Mouse (Mus musculus): ENCODE measurements around the gene Afdn. TPM values are rescaled to one million over a fixed set of nuclear protein-coding genes. Genes with fewer than 3 reads are reported as not detected.
A peak's percentile ranks its signal among the peaks of the same experiment; 100 is the strongest.

The Afdn gene
- polyA plus RNA-seq, 1 experiment from 2014 or later = 84.6 TPM

DNA sequence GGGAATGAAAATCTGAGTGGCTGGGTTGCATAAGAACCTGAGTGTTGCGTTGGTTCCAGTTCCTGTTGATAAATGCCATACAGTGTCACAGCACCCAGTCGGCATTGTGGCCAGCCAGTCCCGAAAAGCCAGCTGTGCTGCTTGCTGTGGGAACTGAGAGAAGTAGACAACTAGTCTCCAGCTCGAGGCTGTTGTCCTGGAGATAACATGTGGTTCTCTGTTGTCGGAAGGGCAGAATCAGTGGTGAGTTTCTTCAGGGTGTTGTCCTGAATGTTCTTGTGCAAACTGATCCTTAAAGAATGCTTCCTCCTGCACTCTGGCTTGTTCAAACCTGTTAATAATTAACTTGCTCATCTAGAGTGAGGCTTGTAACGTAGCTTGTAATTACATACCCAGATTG lies 107.1 kb downstream of the Afdn start:
- WGBS = 51% methylated on average over 6 of the region's 6 CpGs
- Histone ChIP-seq H3K4me1 (ENCODE audit: control insufficient read depth, insufficient read depth, low read length) (no peaks in the 10 kb centered on the region), H3K36me3 (ENCODE audit: control insufficient read depth, insufficient read depth, low read length) (no peaks in the 10 kb centered on the region; the same call in 1 of the 2 replicates), H3K9me3 (ENCODE audit: control insufficient read depth, low read depth, low read length) (no peaks in the 10 kb centered on the region), H3K4me2 (replicated peaks; ENCODE audit: low read depth, low read length) (peak overlapping the region; percentile 23; the same call in 1 of the 2 replicates), H3K4me3 (ENCODE audit: low read depth, low read length) (no peak overlapping the region), H3K27me3 (ENCODE audit: control insufficient read depth, insufficient read depth, low read length) (no peaks in the 10 kb centered on the region), H3K9ac (replicated peaks; ENCODE audit: low read depth, low read length) (no peak overlapping the region), H3K27ac (ENCODE audit: low read length) (peak overlapping the region; percentile 61; the same call in 1 of the 2 replicates)
- peak; percentile 82; the same call in 1 of the 2 replicates for ATAC-seq (ENCODE audit: insufficient number of reproducible peaks, insufficient read depth, low FRiP score, low read depth)

DNA sequence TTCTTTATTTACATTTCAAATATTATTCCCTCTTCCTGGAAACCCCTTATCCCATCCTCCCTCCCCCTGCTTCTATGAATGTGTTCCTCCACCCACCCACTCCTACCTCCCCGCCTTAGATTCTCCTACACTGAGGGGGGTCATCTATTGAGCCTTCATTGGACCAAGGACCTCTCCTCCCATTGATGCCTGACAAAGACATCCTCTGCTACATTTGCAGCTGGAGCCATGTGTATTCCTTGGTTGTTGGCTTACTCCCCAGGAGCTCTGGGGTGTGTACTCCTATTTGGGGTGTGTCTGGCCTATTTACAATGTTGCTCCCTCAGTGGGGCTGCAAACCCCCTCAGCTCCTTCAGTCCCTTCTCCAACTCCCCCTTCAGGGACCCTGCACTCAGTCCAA lies 109.9 kb downstream of the Afdn start:
- no peaks in the 10 kb centered on the region for H3K9me3 ChIP-seq (ENCODE audit: control insufficient read depth, low read depth, low read length)
- no peak overlapping the region for H3K27ac ChIP-seq (ENCODE audit: low read length)
- no peaks in the 10 kb centered on the region for H3K4me1 ChIP-seq (ENCODE audit: control insufficient read depth, insufficient read depth, low read length)
- no peak for ATAC-seq (ENCODE audit: insufficient number of reproducible peaks, insufficient read depth, low FRiP score, low read depth)
- WGBS = 94% methylated on average over 1 of the region's 1 CpGs
- no peaks in the 10 kb centered on the region for H3K36me3 ChIP-seq (ENCODE audit: control insufficient read depth, insufficient read depth, low read length)
- no peak overlapping the region for H3K4me2 ChIP-seq (replicated peaks; ENCODE audit: low read depth, low read length)
- no peak overlapping the region for H3K4me3 ChIP-seq (ENCODE audit: low read depth, low read length)
- no peak overlapping the region for H3K9ac ChIP-seq (replicated peaks; ENCODE audit: low read depth, low read length)
- no peaks in the 10 kb centered on the region for H3K27me3 ChIP-seq (ENCODE audit: control insufficient read depth, insufficient read depth, low read length)

DNA sequence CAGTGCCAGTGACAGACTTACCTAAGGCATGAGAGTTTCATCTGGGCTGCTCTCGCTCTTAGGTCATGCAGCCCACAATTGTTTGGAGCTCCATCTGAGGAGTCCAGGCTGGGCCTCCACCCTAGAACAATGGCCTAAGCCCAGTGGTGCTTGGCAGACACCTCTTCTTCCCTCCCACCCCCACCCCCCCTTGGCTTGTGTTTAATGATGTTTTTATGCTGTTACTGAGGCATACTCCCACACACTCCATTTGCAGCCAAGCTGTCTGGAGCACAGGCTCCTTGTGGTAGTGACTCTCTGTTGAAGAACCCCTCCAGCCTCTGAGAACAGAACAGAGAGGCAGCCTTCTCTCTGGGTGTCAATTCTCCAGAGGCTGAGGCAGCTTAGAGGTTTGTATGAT lies 113.9 kb downstream of the Afdn start:
- no peak overlapping the region for H3K27ac ChIP-seq (ENCODE audit: low read length)
- 65% methylated on average over 1 of the region's 1 CpGs for WGBS
- no peaks in the 10 kb centered on the region for H3K9me3 ChIP-seq (ENCODE audit: control insufficient read depth, low read depth, low read length)
- H3K4me3 ChIP-seq (ENCODE audit: low read depth, low read length) = no peak overlapping the region
- H3K9ac ChIP-seq (replicated peaks; ENCODE audit: low read depth, low read length) = no peak overlapping the region
- ATAC-seq (ENCODE audit: insufficient number of reproducible peaks, insufficient read depth, low FRiP score, low read depth) = no peak
- H3K4me1 ChIP-seq (ENCODE audit: control insufficient read depth, insufficient read depth, low read length) = no peaks in the 10 kb centered on the region
- H3K27me3 ChIP-seq (ENCODE audit: control insufficient read depth, insufficient read depth, low read length) = no peaks in the 10 kb centered on the region
- H3K4me2 ChIP-seq (replicated peaks; ENCODE audit: low read depth, low read length) = no peak overlapping the region
- H3K36me3 ChIP-seq (ENCODE audit: control insufficient read depth, insufficient read depth, low read length) = no peaks in the 10 kb centered on the region

GRCm38 (mm10) chr17:13877460-13877859 lies 117.1 kb downstream of the Afdn start:
- Histone ChIP-seq H3K27ac (ENCODE audit: low read length) (no peak overlapping the region), H3K27me3 (ENCODE audit: control insufficient read depth, insufficient read depth, low read length) (no peaks in the 10 kb centered on the region), H3K9me3 (ENCODE audit: control insufficient read depth, low read depth, low read length) (no peaks in the 10 kb centered on the region), H3K4me3 (ENCODE audit: low read depth, low read length) (no peak overlapping the region), H3K9ac (replicated peaks; ENCODE audit: low read depth, low read length) (no peak overlapping the region), H3K36me3 (ENCODE audit: control insufficient read depth, insufficient read depth, low read length) (peaks cover 2% of the 10 kb centered on the region), H3K4me1 (ENCODE audit: control insufficient read depth, insufficient read depth, low read length) (no peaks in the 10 kb centered on the region), H3K4me2 (replicated peaks; ENCODE audit: low read depth, low read length) (no peak overlapping the region)
- ATAC-seq (ENCODE audit: insufficient number of reproducible peaks, insufficient read depth, low FRiP score, low read depth) = no peak

- Histone ChIP-seq H3K9me3 (ENCODE audit: control insufficient read depth, low read depth, low read length) (no peaks in the 10 kb centered on the region), H3K36me3 (ENCODE audit: control insufficient read depth, insufficient read depth, low read length) (peaks cover 13% of the 10 kb centered on the region), H3K9ac (replicated peaks; ENCODE audit: low read depth, low read length) (no peak overlapping the region), H3K4me3 (ENCODE audit: low read depth, low read length) (no peak overlapping the region), H3K4me2 (replicated peaks; ENCODE audit: low read depth, low read length) (no peak overlapping the region), H3K4me1 (ENCODE audit: control insufficient read depth, insufficient read depth, low read length) (no peaks in the 10 kb centered on the region), H3K27me3 (ENCODE audit: control insufficient read depth, insufficient read depth, low read length) (no peaks in the 10 kb centered on the region), H3K27ac (ENCODE audit: low read length) (no peak overlapping the region)
- no peak for ATAC-seq (ENCODE audit: insufficient number of reproducible peaks, insufficient read depth, low FRiP score, low read depth)
- 84% methylated on average over 1 of the region's 1 CpGs for WGBS
Observed at GRCm38 (mm10) chr17:13879731-13880130, 119.4 kb downstream of the Afdn start.

GRCm38 (mm10) chr17:13883540-13883939 lies 123.2 kb downstream of the Afdn start:
- Histone ChIP-seq H3K9me3 (ENCODE audit: control insufficient read depth, low read depth, low read length) (no peaks in the 10 kb centered on the region), H3K27me3 (ENCODE audit: control insufficient read depth, insufficient read depth, low read length) (no peaks in the 10 kb centered on the region), H3K4me2 (replicated peaks; ENCODE audit: low read depth, low read length) (no peak overlapping the region), H3K27ac (ENCODE audit: low read length) (no peak overlapping the region), H3K36me3 (ENCODE audit: control insufficient read depth, insufficient read depth, low read length) (peaks cover 22% of the 10 kb centered on the region), H3K4me1 (ENCODE audit: control insufficient read depth, insufficient read depth, low read length) (no peaks in the 10 kb centered on the region), H3K4me3 (ENCODE audit: low read depth, low read length) (no peak overlapping the region), H3K9ac (replicated peaks; ENCODE audit: low read depth, low read length) (no peak overlapping the region)
- no peak for ATAC-seq (ENCODE audit: insufficient number of reproducible peaks, insufficient read depth, low FRiP score, low read depth)
- WGBS = 78% methylated on average over 5 of the region's 5 CpGs

DNA sequence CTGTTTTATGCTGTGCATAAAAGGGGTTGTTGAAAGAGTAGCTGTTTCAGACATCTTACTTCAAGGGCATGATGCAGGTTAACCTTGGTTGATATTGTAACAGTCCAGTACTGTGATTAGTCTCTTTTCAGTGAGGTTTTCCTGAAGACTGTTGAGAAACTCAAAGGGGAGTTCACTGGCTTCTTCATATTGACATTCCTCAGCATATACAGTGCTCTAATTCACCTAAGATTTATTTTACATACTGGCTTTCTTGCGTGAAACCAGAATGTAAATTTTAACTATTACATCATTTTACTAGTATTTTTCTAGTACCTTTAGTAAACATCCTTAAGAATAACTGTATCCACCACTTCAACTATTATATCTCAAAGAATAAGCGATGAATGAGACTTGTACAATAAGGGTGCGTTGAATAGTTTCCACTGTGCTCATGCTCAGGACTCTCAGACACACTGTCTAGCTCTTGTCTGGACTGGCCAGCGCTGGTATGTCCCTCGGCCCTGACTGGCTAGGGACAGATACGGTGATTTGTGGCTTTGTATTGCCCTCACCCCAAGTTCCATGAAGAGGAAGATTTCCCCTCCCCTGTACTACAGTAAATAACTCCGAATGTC lies 129.6 kb downstream of the Afdn start:
- Histone ChIP-seq H3K27ac (ENCODE audit: low read length) (no peak overlapping the region), H3K9me3 (ENCODE audit: control insufficient read depth, low read depth, low read length) (no peaks in the 10 kb centered on the region), H3K9ac (replicated peaks; ENCODE audit: low read depth, low read length) (no peak overlapping the region), H3K36me3 (ENCODE audit: control insufficient read depth, insufficient read depth, low read length) (peaks cover 9% of the 10 kb centered on the region), H3K27me3 (ENCODE audit: control insufficient read depth, insufficient read depth, low read length) (no peaks in the 10 kb centered on the region), H3K4me2 (replicated peaks; ENCODE audit: low read depth, low read length) (no peak overlapping the region), H3K4me1 (ENCODE audit: control insufficient read depth, insufficient read depth, low read length) (no peaks in the 10 kb centered on the region), H3K4me3 (ENCODE audit: low read depth, low read length) (no peak overlapping the region)
- no peak for ATAC-seq (ENCODE audit: insufficient number of reproducible peaks, insufficient read depth, low FRiP score, low read depth)
- WGBS = 74% methylated on average over 7 of the region's 7 CpGs

GRCm38 (mm10) chr17:13890932-13891331 lies 130.6 kb downstream of the Afdn start:
- no peaks in the 10 kb centered on the region for H3K9me3 ChIP-seq (ENCODE audit: control insufficient read depth, low read depth, low read length)
- peaks cover 12% of the 10 kb centered on the region; the same call in 1 of the 2 replicates for H3K36me3 ChIP-seq (ENCODE audit: control insufficient read depth, insufficient read depth, low read length)
- H3K4me3 ChIP-seq (ENCODE audit: low read depth, low read length) = no peak overlapping the region
- no peak overlapping the region for H3K9ac ChIP-seq (replicated peaks; ENCODE audit: low read depth, low read length)
- no peaks in the 10 kb centered on the region for H3K27me3 ChIP-seq (ENCODE audit: control insufficient read depth, insufficient read depth, low read length)
- no peak overlapping the region for H3K4me2 ChIP-seq (replicated peaks; ENCODE audit: low read depth, low read length)
- H3K27ac ChIP-seq (ENCODE audit: low read length) = no peak overlapping the region
- no peaks in the 10 kb centered on the region for H3K4me1 ChIP-seq (ENCODE audit: control insufficient read depth, insufficient read depth, low read length)
- 58% methylated on average over 1 of the region's 1 CpGs for WGBS
- no peak for ATAC-seq (ENCODE audit: insufficient number of reproducible peaks, insufficient read depth, low FRiP score, low read depth)

DNA sequence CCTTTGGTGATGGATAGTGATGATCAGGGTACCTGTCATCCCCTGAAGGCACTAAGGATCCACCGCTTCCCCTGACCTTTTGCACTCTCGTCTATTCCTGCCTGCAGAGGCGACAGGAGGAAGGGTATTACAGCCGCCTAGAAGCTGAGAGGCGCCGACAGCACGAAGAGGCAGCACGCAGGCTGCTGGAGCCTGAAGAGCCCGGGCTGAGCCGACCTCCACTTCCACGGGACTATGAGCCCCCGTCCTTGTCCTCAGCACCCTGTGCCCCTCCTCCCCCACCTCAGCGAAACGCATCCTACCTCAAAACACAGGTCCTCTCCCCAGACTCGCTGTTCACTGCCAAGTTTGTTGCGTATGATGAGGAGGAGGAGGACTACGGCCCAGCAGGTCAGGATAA lies 138.5 kb downstream of the Afdn start:
- no peaks in the 10 kb centered on the region for H3K4me1 ChIP-seq (ENCODE audit: control insufficient read depth, insufficient read depth, low read length)
- no peak overlapping the region for H3K4me3 ChIP-seq (ENCODE audit: low read depth, low read length)
- H3K9ac ChIP-seq (replicated peaks; ENCODE audit: low read depth, low read length) = no peak overlapping the region
- WGBS = 82% methylated on average over 17 of the region's 17 CpGs
- peaks cover 21% of the 10 kb centered on the region for H3K36me3 ChIP-seq (ENCODE audit: control insufficient read depth, insufficient read depth, low read length)
- no peak overlapping the region for H3K27ac ChIP-seq (ENCODE audit: low read length)
- no peak for ATAC-seq (ENCODE audit: insufficient number of reproducible peaks, insufficient read depth, low FRiP score, low read depth)
- H3K9me3 ChIP-seq (ENCODE audit: control insufficient read depth, low read depth, low read length) = no peaks in the 10 kb centered on the region
- no peaks in the 10 kb centered on the region for H3K27me3 ChIP-seq (ENCODE audit: control insufficient read depth, insufficient read depth, low read length)
- H3K4me2 ChIP-seq (replicated peaks; ENCODE audit: low read depth, low read length) = no peak overlapping the region

Data from stomach, embryonic 14.5 days (tissue).